Mouse (Mus musculus) left cerebral cortex, postnatal 14 days (tissue): ENCODE measurements at regions not wholly inside any gene's neighbourhood (a gene's known extent, or its start where the extent isn't known, plus 50 kb on each side); places are given as distances from the start of the nearest gene placed in this dataset.

Experiments
- DNase-seq, 2 experiments: peaks; one replicate each; pipeline ENCODE4 v3.0.0; 2021 to 2022; ENCODE audit warnings: low spot score in 2 of 2, mixed read lengths in 1 of 2
- intact Hi-C: fragments of 180-260 bp; cut with DNase I; formaldehyde crosslinking; loops from one replicate; pipeline ENCODE4 v1.15.1; 2025
- microRNA-seq, 2 experiments: library from miRNA; unstranded; fragments of <30 nt; microRNA quantifications; one replicate each; pipeline ENCODE4 v1.2.0; 2022

- intact Hi-C loops, result no loop called here
- peak in 1 of 2 experiments; percentile 63 for DNase-seq
These were observed 71.3 kb upstream of the Peli1 start for GRCm38 (mm10) chr11:21019829-21020228.

- DNase-seq, result no peak
- intact Hi-C loops, result no loop called here
These were observed 67.0 kb upstream of the Peli1 start for GRCm38 (mm10) chr11:21024111-21024510.

GRCm38 (mm10) chr11:21024521-21024920, 66.6 kb upstream of the Peli1 start:
- intact Hi-C loops, result no loop called here
- no peak for DNase-seq

GRCm38 (mm10) chr11:21027299-21027698, 63.8 kb upstream of the Peli1 start:
- DNase-seq, result no peak
- intact Hi-C loops, result no loop called here

DNA sequence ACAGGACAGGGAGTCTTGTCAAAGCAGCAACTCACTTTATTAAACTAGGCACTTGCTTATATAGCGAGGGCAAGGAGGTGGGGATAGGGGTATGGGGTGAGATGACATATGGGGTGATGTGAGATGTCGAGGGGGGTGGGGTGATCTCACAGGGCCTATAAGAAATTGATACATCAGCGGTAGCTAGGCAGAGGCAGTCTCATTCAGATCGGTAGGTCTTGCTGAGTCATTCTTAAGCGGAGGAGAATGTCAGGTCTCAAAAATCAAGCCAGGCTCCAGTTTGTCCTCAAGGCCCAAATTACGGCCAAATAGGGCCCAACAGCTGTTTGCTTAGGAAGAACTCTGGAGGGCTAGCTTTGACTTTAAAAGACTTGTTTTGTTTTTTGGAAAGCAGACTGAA, 60.7 kb upstream of the Peli1 start:
- intact Hi-C loops, result no loop called here
- DNase-seq, result no peak

GRCm38 (mm10) chr11:21031816-21032215, 59.3 kb upstream of the Peli1 start:
- intact Hi-C loops, result no loop called here

DNA sequence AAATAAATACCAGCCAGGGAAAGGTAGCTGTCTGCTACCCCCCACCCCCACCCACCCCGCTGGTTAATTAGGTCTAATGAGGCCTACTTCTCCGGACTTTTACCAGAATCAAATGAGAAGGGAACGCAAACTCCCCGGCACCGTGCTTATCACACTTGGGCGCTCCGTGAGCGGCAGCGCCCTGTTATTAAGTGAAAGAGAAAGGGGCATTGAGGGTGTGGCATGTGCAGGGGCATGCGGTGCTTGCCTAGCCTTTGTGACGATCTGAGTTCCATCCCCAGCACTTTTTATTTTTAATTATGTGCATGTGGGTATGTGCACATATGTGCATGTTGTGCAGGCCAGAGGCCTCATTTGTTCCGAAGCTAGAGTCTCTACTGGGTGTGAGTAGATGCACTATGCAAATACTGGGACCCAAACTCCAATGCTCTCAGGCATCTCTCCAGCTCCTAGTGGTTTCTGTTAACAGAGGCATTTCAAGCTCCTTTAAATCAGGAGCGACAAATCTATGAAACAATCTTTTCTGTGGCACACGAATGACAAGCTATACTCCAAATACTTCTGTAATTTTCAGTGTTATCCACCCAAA, 57.8 kb upstream of the Peli1 start:
- no peak for DNase-seq
- intact Hi-C loops, result no loop called here

More at GRCm38 (mm10) chr11:21031816-21032215, 59.3 kb upstream of the Peli1 start:
- no peak for DNase-seq

DNA sequence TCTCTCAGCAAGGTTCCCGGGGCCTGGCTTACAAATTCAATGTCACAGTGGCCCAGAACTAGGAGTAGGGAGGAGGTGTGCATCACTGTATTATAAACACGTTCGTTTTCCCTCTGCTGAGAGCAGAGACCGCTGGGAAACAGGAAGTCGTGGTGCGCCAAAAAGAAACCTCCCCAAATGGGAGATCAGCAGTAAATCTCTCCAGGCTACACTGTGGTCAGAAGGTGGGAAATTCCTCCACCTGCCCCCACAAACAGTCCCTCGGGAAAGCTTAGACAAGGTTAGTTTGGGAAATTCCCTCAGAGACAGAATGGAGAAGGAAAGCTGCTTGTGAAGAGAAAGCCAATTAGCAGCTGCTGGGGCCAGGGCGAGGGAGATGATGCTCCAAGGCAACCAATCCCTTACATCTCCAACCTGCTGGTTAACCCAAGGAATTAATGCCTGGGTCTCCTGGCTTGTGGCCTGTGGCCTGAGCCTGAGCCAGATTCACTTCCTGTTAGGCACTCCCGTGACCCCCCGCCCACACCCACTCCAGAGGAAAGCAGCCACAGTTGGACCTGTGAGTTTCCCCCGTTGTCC, 57.2 kb upstream of the Peli1 start:
- DNase-seq, result peak in 1 of 2 experiments; percentile 41
- intact Hi-C loops, result no loop called here

DNA sequence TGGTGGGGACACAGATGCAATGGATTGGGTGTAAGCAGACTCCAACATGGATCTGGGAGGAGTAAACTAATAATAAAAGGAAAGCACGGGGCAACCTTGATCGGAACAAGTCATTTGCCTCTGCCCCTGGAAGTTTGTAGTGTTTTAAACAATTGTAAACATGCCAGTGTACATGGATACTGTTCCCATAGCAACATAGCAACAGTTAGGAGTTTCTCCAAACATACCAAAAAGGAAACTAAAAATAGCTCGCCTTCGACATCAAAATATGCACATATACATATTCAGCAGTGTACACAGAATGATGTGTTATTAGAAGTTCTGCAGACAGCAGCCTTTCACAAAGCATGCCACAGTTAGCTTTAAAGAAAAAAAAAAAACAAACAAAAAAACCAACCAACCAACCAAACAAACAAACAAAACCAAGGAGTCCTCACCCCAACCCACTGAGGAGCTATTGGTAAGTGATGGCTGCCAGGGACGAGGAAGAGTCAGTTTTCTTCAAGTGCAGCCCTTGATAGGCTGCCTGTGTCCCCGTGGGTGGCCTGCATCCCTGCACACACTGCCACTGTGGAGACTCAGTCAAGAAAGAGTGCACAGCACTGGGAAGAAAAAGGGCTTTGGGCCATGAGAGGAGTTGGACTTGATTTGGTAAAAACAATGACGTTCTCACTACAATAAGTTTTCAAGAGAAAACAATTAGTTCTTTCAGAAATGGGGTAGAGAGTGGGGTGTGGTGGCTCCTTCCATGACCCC, 54.8 kb upstream of the Peli1 start:
- intact Hi-C loops, result no loop called here
- DNase-seq, result peak in 1 of 2 experiments; percentile 56

GRCm38 (mm10) chr11:21037267-21037906, 53.7 kb upstream of the Peli1 start:
- intact Hi-C loops, result no loop called here
- DNase-seq, result no peak

DNA sequence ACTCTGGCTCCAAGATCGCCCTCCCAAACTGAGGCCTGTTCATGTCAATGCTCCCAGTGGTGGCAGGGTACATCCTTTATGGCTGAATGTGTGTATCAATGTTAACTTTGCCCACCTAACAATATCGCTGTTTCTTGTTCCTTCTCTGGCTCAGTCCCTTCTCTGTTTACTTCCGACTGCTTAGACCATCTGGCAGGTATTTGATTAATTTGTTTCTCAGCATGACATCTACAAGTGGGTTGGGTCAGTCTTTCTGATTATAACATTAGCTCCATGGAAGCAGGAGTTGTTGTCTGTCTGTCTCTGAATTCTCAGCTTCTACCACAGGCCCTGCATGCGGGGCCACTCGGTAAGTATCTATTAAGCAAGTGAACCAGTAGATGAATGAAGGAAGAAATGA, 49.9 kb upstream of the Peli1 start:
- DNase-seq, result no peak
- intact Hi-C loops, result no loop called here

Small RNA genes in the stretch of these regions (microRNA-seq; reads per million reads assigned to microRNA genes)
- gene Gm23681, result 0 reads per million in 2 experiments
